Mouse (Mus musculus): ENCODE results near the gene Exoc3l.

GRCm38 (mm10) chr8:105258911-105259720 lies 36.8 kb downstream of the Exoc3l start:
- TF ChIP-seq POLR2A (IDR thresholded peaks at IDR 0.05; ENCODE audit: borderline replicate concordance, control insufficient read depth, low read depth, low read length) (no peak), CTCF (IDR thresholded peaks at IDR 0.05; ENCODE audit: control insufficient read depth, insufficient read depth, low read length) (no peak)

Data from bone marrow, adult 2 months (tissue).